Mouse (Mus musculus): ENCODE data around the gene Gm8251.
"Not testable (repeated sequence)": the region's sequence is repeated elsewhere in the genome, so short reads cannot be mapped to it uniquely, and the experiment has no call there.

Gm8251 gene

DNA sequence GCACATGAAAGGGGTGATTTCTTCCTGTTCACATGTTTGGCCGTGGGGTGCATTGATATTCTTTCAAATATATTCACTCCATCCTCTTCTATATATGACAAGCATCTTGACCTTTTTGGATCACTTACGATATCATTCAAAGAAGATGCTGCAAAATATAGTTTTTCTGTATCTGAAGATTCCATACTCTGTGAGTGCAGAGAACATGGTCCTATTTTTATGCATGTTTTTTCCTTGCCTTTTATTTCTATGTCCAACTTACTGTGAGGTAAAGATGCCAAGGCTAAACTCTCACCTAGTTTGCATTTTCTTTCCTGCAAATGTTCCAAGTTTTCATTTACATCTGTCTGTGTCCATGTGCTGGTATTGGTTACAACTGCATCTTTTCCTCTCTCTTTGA, at the start of gene Gm8251:
Gene Gm8251 (minus strand): TSS at position 101 of the 400 bp plus-strand sequence.
- in situ Hi-C loops (cut with MboI; ENCODE audit: low sequenced_read_pairs): loop anchor here (10.0 kb wide), 2 partner anchors 167 to 297 kb away; no protein-coding TSS in a partner anchor

DNA sequence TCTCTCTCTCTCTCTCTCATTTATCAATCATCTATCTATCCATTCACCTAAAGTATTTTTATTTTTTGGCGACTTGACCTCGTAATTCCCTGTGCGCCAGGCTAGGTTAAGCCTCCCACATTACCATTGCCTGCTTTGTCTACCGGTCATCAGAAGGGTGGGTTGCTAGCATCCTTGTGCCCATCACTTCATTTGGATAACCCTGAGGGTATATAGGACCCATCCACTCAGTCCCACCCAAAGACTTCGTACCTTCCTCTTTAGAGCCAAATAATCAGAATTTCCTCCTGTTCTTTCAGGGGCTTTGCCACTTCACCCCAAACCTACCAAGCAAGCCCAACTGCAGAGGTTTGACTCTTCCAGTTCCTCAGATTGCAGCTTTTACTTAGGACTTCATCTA, 41.2 kb upstream of the Gm8251 start:
- in situ Hi-C loops (cut with MboI; ENCODE audit: low sequenced_read_pairs): no loop called here

DNA sequence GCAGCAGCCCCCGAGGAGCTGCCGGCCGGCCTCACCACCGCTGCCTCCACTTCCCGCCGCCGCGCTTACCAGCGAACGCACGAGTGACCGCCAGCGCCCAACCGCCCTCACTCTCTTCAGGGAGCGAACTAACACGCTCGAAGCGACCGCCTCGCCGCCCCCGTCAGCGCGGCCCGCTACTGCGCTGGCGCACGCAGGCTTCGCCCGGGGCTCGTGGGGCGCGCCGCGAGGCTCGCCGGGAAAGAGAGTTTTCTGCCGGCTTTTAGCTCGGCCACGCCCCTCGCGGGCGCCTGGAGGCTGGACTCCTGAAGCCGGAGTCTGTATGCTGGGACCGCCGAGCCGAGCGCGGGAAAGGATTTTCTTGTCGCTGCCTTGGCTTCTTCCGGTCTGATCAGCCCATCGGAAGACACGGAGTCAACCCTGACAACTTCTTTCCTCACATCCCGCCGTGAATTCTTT, 40.6 kb upstream of the Gm8251 start, which contains the start of gene Tex30:
Gene Tex30 (minus strand): TSS at position 183 of the 459 bp plus-strand sequence.
- in situ Hi-C loops (cut with MboI; ENCODE audit: low sequenced_read_pairs): no loop called here

DNA sequence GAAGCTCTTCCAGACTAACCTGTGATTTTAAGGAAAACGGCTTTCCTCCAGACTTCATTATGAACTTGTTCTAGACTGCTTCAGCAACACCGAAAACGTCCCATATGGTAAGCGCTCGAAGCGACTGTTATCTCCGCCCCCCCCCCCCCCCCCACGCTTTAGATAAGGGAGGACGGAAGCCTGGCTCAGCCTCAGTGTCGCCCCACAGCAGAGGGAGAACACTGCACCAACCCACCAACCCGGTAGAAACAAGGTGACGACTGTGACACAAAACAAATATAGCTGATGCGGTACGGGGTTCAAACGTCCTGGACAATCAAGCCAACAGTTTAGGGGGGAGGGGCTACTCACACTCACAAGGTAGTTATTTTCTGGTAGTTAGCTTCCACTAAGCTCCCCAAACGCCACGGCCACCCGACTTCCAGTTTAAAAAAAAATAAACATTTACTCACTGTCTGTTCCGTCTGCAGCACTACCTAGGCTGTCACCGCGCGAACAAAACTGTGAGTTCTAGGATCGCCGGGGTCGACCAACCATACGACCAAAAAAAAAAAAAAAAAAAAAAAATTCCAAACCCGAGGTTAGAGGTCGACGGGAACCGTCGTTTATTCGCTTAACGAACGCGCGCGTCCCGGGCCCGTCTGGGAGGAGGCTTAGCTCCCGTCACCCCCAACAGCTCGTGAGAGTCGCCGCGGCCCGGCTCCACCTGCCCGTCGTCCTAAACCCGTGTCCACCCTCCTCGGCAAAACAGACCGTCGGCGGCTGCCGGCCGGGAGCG, 39.9 kb upstream of the Gm8251 start:
- in situ Hi-C loops (cut with MboI; ENCODE audit: low sequenced_read_pairs): no loop called here

DNA sequence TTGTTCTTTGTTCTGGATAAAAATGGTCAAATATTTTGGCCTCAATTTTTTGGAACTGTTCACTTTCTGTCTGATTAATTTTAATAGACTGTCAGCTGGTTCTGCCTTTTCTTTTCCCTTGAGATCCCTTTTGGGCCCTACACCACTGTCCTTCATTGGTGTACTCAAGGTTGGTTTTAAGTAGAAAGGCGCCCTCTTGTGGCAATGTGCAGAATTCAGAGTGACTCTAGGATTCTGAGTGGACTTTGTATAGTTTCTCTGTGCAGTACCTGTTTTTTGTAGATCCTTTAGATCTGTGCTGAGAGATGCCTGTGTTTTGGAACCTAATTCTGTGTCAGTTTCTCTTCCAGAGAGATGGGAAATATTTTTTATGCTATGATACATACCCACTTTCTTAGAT, 2.9 kb upstream of the Gm8251 start:
- in situ Hi-C loops (cut with MboI; ENCODE audit: low sequenced_read_pairs): loop anchor here (10.0 kb wide), 2 partner anchors 170 to 300 kb away; no protein-coding TSS in a partner anchor

DNA sequence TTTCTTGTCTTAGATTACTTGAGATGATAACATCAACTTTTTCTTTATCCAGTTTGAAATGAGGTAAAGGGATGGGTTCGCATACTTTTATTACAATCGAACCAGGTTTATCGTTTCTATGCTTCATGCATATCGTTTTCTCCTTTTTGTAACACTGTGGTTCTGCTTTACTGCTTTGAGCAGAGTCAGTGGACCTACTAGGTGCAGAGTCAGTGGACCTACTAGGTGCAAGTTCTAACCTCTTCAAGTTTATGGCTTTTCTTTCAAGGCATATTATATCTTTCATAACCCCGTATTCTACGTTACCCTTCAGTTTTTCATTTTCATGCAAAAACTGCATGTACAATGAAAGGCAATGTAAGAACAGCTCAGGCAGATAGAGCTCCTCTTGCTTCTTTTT, 1.7 kb upstream of the Gm8251 start:
- in situ Hi-C loops (cut with MboI; ENCODE audit: low sequenced_read_pairs): loop anchor here (10.0 kb wide), 2 partner anchors 169 to 299 kb away; no protein-coding TSS in a partner anchor

DNA sequence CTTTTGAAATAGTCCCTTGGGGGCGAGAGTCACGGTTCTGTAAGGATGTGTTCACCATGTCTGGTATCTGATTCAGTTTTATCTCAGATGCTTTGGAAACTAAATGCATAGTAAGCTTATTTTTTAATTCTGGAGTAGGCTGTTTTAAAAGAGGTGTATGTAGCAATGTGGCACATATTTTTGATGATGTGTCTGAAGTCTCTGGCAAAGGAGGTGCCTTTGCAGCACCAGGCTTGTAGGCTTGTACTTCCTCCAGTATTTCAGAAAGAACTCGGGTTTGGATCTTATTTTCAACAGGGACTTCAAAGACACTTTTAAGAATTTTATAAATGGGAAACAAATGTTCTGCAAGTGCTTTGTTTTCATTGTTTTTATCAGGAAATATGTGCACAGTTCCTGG, 3.9 kb downstream of the Gm8251 start:
- in situ Hi-C loops (cut with MboI; ENCODE audit: low sequenced_read_pairs): no loop called here

DNA sequence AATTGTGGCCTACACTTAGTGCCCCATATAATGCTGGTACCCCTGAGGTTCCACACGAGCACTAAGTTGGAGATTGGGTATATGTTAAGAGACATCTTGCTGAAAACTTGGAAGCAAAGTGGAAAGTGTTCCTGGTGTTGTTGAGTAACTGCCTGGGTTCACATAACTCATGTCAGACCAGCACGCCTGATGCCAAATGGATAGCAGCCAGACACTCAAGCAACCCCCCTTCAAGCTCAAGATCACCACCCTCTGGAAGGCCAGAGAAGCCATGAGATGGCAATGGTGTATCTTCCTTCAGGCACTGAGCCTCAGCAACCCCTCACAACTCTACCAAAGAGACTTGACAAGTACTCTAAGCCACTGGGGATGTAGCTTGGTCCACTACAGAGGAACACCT, 15.2 kb downstream of the Gm8251 start:
- in situ Hi-C loops (cut with MboI; ENCODE audit: low sequenced_read_pairs): no loop called here

DNA sequence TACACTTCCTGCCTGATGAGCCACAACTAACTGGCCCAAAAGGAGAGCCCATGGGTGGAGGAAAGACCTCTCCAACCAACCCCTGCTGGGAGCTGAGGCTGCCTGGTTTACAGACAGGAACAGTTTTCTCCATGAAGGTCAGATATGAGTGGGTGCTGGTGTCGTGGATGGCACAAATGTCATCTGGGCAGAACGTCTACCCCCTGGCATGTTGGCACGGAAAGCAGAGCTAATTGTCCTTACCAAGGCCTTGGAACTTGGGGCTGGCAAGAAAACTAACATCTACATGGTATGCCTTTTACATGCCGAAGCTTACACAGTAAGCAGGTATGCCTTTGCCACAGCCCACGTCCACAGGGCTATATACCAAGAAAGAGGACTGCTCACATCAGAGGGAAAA, 16.0 kb downstream of the Gm8251 start:
- in situ Hi-C loops (cut with MboI; ENCODE audit: low sequenced_read_pairs): not testable (repeated sequence)

DNA sequence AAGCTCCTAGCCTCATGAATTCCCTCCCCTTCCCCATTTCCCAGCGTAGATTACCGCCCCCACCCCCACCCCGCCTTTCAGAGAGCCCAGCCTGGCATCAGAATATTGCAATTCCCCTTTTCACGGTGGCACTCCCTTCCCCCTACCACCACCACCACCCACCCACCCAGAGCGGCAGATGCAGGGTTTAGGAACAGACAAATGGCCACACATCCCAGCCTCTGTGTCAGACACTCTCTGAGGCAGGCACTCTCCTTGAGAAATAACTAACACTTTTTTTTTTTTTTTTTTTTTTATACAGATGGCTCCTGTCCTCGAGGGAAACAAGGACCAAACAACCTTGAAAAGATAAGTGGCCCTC, 19.2 kb downstream of the Gm8251 start:
- in situ Hi-C loops (cut with MboI; ENCODE audit: low sequenced_read_pairs): no loop called here

DNA sequence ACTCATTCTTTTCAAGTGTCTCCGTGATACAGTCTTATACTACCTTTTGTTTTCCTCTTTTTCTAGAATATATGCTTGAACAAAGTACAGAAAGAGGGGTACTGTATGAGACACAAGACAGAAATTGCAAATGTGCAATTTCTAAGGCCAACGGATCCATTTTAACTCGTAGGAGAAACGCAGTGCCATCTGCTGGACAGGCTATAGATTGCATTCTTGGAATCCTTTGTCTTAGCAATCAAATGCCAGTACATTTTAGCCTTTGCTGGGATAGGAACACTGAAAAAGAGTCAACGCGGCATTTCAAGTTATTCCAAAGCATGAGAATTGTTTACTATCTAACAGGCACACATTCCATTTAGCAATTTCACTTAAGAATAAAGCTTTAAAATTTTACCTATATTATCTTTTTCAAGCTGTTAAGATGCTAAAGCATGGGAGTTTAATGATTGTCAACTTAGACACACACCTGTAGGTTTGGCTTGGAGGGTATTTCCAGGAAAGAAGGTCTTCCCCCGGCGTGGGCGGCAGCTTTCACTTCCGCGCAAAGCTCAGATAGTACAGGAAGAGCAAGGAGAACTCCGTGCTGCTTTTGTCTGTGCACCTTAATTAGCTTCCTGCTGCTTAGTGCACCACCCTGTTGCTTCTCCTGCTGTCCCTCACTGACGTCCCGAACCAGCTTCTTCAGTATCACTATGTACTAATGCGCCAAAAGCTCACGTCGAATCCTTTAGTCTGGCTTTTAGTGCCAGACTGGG, 19.8 kb downstream of the Gm8251 start:
- in situ Hi-C loops (cut with MboI; ENCODE audit: low sequenced_read_pairs): no loop called here

DNA sequence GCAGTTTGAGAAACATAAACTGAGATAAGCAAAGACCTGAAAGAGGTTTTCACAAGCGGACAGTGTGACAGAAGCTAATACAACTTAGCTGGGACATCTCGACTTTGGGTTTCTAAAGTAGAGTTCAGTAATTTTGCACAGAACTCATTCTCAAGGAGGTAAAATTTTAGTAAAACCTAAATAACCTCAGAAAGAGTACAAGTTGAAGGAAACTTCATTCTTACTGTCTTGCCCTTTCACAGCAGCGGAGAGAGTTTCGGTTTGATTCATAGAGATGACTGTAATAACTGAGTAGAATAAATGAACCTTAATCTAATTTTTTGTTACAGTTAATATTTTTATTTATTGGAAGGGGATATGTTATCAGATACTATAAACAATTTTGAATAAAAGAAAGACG, 28.8 kb downstream of the Gm8251 start:
- in situ Hi-C loops (cut with MboI; ENCODE audit: low sequenced_read_pairs): no loop called here

DNA sequence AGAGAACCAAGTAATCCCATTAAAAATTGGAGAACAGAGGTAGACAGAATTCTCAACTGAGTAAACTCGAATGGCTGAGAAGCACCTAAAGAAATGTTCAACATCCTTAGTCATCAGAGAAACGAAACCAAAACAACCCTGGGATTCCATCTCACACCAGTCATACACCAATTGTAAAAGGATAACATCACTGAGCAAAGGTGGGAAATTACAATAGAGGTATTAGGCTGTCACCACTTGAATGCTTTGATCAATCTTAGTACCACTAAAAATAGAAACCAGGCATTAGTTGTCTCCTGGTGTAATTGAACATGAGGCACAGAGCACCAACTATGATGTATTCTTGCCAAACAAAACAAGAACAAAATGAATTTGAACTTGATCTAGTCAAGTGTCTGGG, 29.5 kb downstream of the Gm8251 start:
- in situ Hi-C loops (cut with MboI; ENCODE audit: low sequenced_read_pairs): no loop called here

DNA sequence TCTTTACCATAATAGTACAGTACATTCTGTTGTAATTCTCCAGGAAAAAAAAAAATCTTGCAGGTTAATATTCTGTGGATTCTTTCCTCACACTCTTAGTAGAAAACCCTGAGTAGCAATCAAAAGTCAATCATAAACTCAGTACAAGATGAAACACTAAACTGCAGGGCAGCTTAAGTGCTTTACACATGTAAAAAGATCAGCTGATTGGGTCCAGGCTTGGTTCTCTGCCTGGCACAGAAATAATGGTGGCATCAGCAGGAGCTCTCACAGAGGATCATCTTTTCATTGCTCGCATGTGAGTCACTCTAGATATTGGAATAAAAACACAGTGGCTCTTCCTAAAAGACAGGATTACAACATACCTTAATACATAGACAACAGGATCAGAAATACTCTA, 34.1 kb downstream of the Gm8251 start:
- in situ Hi-C loops (cut with MboI; ENCODE audit: low sequenced_read_pairs): no loop called here

DNA sequence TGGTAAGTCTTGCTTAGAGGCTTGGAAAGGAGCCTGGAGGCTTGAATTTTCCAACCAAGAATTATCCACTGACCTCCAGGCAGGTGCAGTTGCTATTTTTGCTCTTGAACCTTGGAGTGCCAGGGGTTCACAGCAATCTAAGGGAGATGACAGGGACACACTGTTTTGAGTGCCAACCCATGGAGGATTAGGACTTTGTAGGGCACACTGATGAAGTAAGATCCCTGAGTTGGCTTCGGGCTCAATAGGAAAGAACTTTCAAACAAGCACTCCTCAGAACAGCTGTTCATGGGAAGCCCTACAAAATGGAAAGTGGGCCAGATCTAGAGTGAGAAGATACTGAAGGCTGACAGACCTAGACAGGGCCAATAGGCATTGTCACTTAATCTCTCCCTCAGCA, 39.1 kb downstream of the Gm8251 start:
- in situ Hi-C loops (cut with MboI; ENCODE audit: low sequenced_read_pairs): no loop called here

DNA sequence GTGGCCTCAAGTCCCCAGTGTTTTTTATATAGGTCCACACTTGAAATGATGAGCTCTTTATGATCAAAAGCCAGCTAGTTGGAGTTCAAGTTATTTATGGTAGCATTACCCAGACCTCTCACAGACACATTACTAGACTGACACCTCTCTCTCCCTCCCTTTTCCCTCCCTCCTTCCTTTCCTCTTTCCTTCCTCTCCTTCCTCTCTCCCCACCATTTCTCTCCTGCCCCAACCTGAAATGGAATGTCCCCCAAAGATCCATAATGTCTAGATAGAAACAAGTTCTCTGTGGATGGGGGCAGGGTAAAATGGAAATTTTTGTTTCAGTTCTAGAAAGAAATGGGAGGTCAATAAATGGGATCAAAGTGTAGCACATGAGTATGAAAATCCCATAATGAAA, 41.8 kb downstream of the Gm8251 start, which contains the start of gene Mettl21c:
Gene Mettl21c (minus strand): TSS at position 101 of the 400 bp plus-strand sequence.
- in situ Hi-C loops (cut with MboI; ENCODE audit: low sequenced_read_pairs): no loop called here

DNA sequence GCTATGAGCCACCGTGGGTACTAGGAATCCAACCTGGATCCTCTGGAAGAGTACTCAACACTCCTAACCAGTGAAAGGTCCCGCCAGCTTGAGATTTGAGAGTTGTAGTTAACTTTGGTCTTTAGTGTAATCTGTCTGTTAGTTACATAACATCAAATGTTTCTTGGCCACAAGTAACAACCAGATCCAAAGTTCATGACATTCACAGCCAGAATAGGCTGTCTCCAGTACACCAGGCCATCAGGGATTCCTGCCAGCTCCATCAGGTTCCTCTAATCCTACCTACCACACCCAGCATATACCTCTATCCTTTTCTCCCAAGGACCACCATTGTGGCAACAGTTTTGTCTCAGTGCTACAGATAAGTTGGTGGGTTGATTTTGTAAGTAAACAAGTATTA, 46.2 kb downstream of the Gm8251 start:
- in situ Hi-C loops (cut with MboI; ENCODE audit: low sequenced_read_pairs): no loop called here

All from CH12F3 (cell line).